Mouse (Mus musculus) stomach, embryonic 16.5 days (tissue): ENCODE data around the gene Sufu. TPM values are rescaled to one million over a fixed set of nuclear protein-coding genes. Genes with fewer than 3 reads are reported as not detected.

Experiments
- polyA plus RNA-seq: library from polyadenylated mRNA; unstranded; fragments of >200 nt; fragmentation: Nextera tagmentation; extraction: Ambion mirVana; gene quantifications from 2 replicates; pipeline ENCODE4 v1.2.1, GENCODE M21; 2015

The Sufu gene
- polyA plus RNA-seq, 1 experiment from 2014 or later, result 26.4 TPM

Other genes starting within 250 kb of the Sufu start
- 0.57 TPM in 1 of 2 replicates, not detected in the other for gene Pitx3, start 248.6 kb upstream of the Sufu start, polyA plus RNA-seq
- 36.4 and 40.4 TPM in 2 replicates for gene Gbf1, start 244.4 kb upstream of the Sufu start, polyA plus RNA-seq
- 10.2 and 10.4 TPM in 2 replicates for gene Nfkb2, start 92.6 kb upstream of the Sufu start, polyA plus RNA-seq
- gene Psd, start 69.7 kb upstream of the Sufu start, polyA plus RNA-seq, result 22.1 and 23.0 TPM in 2 replicates
- 14.1 and 16.0 TPM in 2 replicates for gene Fbxl15, start 68.7 kb upstream of the Sufu start, polyA plus RNA-seq
- 131 and 133 TPM in 2 replicates for gene Cuedc2, start 58.2 kb upstream of the Sufu start, polyA plus RNA-seq
- gene Mfsd13a, start 55.8 kb upstream of the Sufu start, polyA plus RNA-seq, result 13.8 and 16.8 TPM in 2 replicates
- 1.7 and 1.8 TPM in 2 replicates for gene 2310034G01Rik, start 46.6 kb upstream of the Sufu start, polyA plus RNA-seq
- gene Actr1a, start 1.1 kb upstream of the Sufu start, polyA plus RNA-seq, result 135 and 146 TPM in 2 replicates
- gene Trim8, start 104.8 kb downstream of the Sufu start, polyA plus RNA-seq, result 11.8 and 16.2 TPM in 2 replicates
- gene Arl3, start 176.3 kb downstream of the Sufu start, polyA plus RNA-seq, result 98.1 and 105 TPM in 2 replicates
- 16.6 and 19.3 TPM in 2 replicates for gene Sfxn2, start 176.5 kb downstream of the Sufu start, polyA plus RNA-seq
- 37.1 and 38.0 TPM in 2 replicates for gene Wbp1l, start 202.2 kb downstream of the Sufu start, polyA plus RNA-seq